Mouse (Mus musculus): Measurements from ENCODE around the gene Gale.
"Not testable (repeated sequence)": the region's sequence is repeated elsewhere in the genome, so short reads cannot be mapped to it uniquely, and the experiment has no call there.

Gene Gale

DNA sequence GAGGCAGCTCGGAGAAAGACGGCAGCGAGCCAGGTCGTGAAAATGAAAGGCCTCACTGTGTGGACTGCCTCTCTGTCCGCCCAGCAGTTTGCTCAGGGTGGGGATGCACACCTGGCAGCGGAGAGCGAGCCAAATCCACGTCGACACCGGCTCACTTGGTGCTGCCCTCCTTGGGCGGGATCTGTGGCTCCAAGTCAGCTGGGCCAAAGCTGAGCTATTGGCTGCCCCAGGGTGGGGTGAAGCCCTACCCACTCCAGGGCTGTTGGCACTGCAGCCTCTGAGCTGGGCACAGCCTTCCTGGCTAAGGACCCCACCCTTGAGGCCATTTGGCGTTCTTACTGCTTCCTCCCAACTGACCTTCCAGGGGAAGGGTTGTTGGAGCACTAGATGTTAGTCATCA is 899 bp downstream of the Gale start:
- in situ Hi-C loops (cut with MboI; ENCODE audit: low pct_unique_long_range_greater_than_20kb in 1 of 2, low sequenced_read_pairs in 2 of 2, unreplicated experiment in 1 of 2), result no loop called here

DNA sequence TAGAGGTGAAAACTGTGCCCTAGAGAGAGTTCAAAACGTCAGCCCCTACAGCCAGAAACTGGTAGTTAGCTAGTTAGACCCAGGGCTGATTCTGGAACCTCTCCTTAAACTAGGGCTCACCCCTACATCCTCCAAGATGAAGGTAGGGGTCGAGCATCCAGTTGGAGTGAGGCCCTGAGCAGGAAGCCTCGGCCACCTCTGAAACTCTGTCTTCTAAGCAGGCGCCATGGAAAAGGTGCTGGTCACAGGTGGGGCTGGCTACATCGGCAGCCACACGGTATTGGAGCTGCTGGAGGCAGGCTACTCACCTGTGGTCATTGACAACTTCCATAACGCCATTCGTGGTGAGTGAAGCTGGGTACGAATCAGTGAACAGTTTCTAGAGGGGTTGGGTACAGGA is 1.6 kb downstream of the Gale start:
- in situ Hi-C loops (cut with MboI; ENCODE audit: low pct_unique_long_range_greater_than_20kb in 1 of 2, low sequenced_read_pairs in 2 of 2, unreplicated experiment in 1 of 2), result no loop called here

- in situ Hi-C loops (cut with MboI; ENCODE audit: low pct_unique_long_range_greater_than_20kb in 1 of 2, low sequenced_read_pairs in 2 of 2, unreplicated experiment in 1 of 2), result no loop called here
Measured at GRCm38 (mm10) chr4:135966283-135966682, 2.8 kb downstream of the Gale start.

GRCm38 (mm10) chr4:135967086-135967760 is 3.7 kb downstream of the Gale start:
- in situ Hi-C loops (cut with MboI; ENCODE audit: low pct_unique_long_range_greater_than_20kb in 1 of 2, low sequenced_read_pairs in 2 of 2, unreplicated experiment in 1 of 2), result no loop called here

- in situ Hi-C loops (cut with MboI; ENCODE audit: low pct_unique_long_range_greater_than_20kb in 1 of 2, low sequenced_read_pairs in 2 of 2, unreplicated experiment in 1 of 2), result no loop called here
Measured at GRCm38 (mm10) chr4:135968271-135968869, 4.8 kb downstream of the Gale start.

DNA sequence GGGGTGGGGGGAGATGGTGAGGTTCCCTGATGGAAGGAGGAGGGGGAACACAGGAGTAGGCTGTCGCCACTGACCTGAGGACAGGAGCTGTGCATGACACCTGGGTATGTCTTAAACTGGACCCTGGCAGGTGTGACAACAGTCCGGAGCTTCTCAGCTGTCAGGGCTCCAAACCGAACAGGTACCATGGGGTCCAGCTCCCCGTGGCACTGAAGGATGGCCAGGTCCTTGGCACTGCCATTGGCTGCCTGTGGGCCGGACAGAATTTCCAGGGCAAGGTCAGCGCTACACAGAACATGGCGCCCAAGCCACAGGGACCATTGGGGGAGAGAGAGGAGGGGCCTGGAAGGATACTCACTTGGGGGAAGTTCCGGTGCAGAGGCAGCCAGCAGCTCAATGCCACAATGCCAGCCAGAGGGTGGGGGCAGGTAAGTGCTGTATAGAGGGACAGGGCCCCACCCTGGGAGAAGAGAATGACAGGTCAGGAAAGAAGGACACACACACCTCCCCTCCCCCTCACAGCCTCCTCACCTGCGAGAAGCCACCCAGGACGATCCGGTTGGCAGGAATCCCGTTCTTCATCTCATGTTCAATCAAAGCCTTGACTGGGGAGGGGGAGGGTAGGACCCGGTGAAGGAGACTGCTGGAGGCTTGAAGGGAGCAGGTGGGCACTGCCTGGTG is 5.7 kb downstream of the Gale start:
- in situ Hi-C loops (cut with MboI; ENCODE audit: low pct_unique_long_range_greater_than_20kb in 1 of 2, low sequenced_read_pairs in 2 of 2, unreplicated experiment in 1 of 2), result no loop called here

GRCm38 (mm10) chr4:135970585-135970984 is 7.1 kb downstream of the Gale start:
- in situ Hi-C loops (cut with MboI; ENCODE audit: low pct_unique_long_range_greater_than_20kb in 1 of 2, low sequenced_read_pairs in 2 of 2, unreplicated experiment in 1 of 2), result no loop called here

DNA sequence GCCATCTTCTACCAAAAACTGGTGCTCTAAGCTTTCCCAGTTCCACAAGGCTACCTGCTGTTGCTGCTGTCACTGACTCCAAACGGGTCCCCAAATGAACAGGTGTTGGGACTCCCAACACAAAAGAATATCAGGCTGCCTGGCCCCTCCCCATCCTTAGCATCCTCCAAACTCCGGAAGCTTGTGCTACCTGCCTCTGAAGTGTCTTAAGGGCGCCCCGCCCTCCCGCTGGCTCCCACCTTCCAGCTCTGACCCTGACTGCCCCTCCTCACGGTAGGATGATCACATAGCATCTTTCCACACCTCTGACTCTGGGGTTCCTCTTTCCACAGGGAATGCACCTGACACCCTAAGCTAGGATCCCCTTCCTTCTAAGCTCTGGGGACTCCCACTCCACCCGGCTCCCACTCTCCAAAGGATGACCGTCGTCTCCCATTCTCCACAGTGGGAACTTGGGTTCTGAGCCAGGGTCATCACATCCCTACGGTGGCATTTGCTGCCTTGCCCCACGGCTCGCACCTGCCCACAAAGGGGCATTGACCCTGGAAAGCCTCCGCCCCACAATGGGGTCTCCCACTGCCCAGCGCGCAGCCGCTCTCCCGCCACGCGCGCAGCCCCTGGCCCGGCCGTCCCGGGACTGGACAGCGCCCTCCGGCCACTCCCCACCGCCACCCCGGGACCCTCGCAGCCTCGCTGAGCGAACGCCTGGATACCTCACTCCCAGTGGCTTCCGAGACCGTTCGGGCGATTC is 8.5 kb downstream of the Gale start:
- in situ Hi-C loops (cut with MboI; ENCODE audit: low pct_unique_long_range_greater_than_20kb in 1 of 2, low sequenced_read_pairs in 2 of 2, unreplicated experiment in 1 of 2), result no loop called here

- in situ Hi-C loops (cut with MboI; ENCODE audit: low pct_unique_long_range_greater_than_20kb in 1 of 2, low sequenced_read_pairs in 2 of 2, unreplicated experiment in 1 of 2), result no loop called here
Measured at GRCm38 (mm10) chr4:135972556-135972906, 9.0 kb downstream of the Gale start, which contains the start of gene Lypla2. Lypla2 (minus strand) TSS chr4:135972626.

GRCm38 (mm10) chr4:135972911-135973811 is 9.6 kb downstream of the Gale start:
- in situ Hi-C loops (cut with MboI; ENCODE audit: low pct_unique_long_range_greater_than_20kb in 1 of 2, low sequenced_read_pairs in 2 of 2, unreplicated experiment in 1 of 2), result no loop called here

DNA sequence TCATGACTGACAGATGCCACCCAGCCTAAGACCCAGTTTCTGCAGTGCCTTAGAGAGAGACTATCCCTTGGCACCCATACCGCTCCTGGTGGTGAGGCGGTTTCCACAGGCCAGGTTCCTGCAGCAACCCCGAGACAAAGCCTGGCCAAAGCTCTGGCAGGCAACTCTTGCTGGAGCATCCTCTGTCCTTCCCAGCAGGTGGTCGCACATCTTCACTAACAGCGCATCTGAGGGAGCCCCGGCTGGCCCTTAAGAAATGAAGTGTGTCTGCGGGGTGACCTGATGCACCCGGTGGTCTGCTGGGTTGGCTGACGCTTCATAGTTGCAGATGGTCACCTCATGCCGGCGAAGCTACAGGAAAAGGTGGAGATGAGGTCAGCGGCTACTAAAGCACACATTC is 12.6 kb downstream of the Gale start:
- in situ Hi-C loops (cut with MboI; ENCODE audit: low pct_unique_long_range_greater_than_20kb in 1 of 2, low sequenced_read_pairs in 2 of 2, unreplicated experiment in 1 of 2), result no loop called here

DNA sequence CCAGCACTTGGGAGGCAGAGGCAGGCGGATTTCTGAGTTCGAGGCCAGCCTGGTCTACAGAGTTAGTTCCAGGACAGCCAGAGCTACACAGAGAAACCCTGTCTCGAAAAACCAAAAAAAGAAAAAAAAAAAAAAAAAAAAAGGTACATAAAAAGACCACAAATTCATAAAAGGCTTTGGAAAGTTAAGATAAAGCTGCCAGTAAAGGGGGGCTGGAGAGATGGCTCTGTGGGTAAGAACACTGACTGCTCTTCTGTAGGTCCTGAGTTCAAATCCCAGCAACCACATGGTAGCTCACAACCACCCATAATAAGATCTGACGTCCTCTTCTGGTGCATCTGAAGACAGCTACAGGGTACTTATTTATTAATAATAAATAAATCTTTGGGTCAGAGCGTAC is 16.7 kb downstream of the Gale start:
- in situ Hi-C loops (cut with MboI; ENCODE audit: low pct_unique_long_range_greater_than_20kb in 1 of 2, low sequenced_read_pairs in 2 of 2, unreplicated experiment in 1 of 2), result not testable (repeated sequence)

GRCm38 (mm10) chr4:135981524-135982063 is 18.1 kb downstream of the Gale start:
- in situ Hi-C loops (cut with MboI; ENCODE audit: low pct_unique_long_range_greater_than_20kb in 1 of 2, low sequenced_read_pairs in 2 of 2, unreplicated experiment in 1 of 2), result no loop called here

DNA sequence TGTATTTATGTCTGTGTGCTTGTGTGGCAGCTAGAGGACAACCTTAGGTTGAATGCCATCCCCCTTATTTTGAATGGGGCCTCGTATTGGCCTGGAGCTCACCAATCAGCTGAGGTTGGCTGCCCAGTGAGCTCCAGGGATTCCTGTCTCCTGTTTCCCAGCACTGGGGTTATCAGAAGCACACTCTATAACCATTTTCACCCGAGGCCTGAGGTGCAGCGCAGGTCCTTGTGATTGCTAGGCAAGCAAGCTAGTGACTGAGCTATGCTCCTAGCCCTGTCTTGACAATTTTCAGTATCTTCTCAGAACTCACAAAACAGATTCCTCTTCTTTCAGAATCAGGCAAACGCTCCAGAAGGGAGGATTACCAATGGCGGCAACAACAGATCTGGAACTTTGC is 21.0 kb downstream of the Gale start:
- in situ Hi-C loops (cut with MboI; ENCODE audit: low pct_unique_long_range_greater_than_20kb in 1 of 2, low sequenced_read_pairs in 2 of 2, unreplicated experiment in 1 of 2), result no loop called here

GRCm38 (mm10) chr4:135985193-135985592 is 21.7 kb downstream of the Gale start:
- in situ Hi-C loops (cut with MboI; ENCODE audit: low pct_unique_long_range_greater_than_20kb in 1 of 2, low sequenced_read_pairs in 2 of 2, unreplicated experiment in 1 of 2), result no loop called here

GRCm38 (mm10) chr4:135985769-135986168 is 22.2 kb downstream of the Gale start:
- in situ Hi-C loops (cut with MboI; ENCODE audit: low pct_unique_long_range_greater_than_20kb in 1 of 2, low sequenced_read_pairs in 2 of 2, unreplicated experiment in 1 of 2), result no loop called here

- in situ Hi-C loops (cut with MboI; ENCODE audit: low pct_unique_long_range_greater_than_20kb in 1 of 2, low sequenced_read_pairs in 2 of 2, unreplicated experiment in 1 of 2), result no loop called here
Measured at GRCm38 (mm10) chr4:135986301-135986942, 22.9 kb downstream of the Gale start.

Measured in mouse embryonic stem cell (cell line).